Mouse (Mus musculus) megakaryocyte, embryonic 14.5 days (primary cell): ENCODE results near the gene Rorb.

Source experiments
- FLI1 ChIP-seq: IDR thresholded peaks from 2 replicates; pipeline ENCODE4 v1.6.1; 2012; ENCODE audit warnings: low read length, inconsistent platforms, mixed read lengths
- GATA1 ChIP-seq: IDR thresholded peaks from 3 replicates; pipeline ENCODE4 v1.6.1; 2012; ENCODE audit warnings: mixed read lengths, low read length, inconsistent platforms, borderline replicate concordance

DNA sequence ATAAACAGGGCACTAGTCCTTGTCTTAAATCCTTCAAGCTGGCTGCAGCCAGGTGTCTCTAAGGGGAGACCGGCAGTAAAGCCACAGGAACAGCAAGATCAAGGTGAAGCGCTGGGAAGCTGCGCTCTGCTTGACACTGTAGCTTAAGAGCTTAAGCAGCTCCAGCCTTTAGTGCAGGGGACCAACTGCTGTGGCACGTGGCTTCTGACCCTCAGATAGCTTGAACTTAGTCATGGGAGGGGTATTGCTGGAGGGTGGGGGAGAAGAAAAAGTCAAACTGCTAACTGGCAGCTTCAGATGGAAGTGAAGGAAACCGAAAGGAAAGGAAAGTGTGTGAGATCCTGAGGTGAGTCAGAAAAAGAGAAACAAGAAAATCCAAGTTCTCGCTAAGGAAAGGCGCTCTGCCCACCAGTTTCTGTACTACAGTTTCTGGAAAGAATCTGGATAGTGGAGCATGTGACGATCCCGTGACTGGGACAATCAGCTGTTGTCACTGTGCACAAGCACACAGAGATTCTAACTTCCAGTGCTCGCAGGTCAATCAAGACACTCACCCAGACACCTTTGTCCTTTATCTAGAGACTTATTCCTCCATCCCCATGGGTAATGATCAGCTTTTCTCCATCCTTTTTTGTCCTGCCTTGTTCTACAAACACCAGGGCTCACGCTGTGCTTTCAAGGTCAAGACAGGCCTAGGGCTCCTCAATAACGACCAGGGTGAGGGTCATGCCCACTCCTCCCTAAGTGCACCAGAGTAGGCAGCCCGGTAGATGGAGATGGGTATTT is 2.2 kb downstream of the Rorb start:
- TF ChIP-seq GATA1 (no peak), FLI1 (no peak)
